Mouse (Mus musculus): ENCODE data around the gene B4galt5. TPM values are rescaled to one million over a fixed set of nuclear protein-coding genes. Genes with fewer than 3 reads are reported as not detected.

The B4galt5 gene
- total RNA-seq, 2 experiments from 2014 or later = 52.4 to 62.5 TPM

- ATAC-seq (ENCODE audit: poor library complexity, severe bottlenecking) = no peak
Measured at GRCm38 (mm10) chr2:167306273-167306594, 42.7 kb downstream of the B4galt5 start.

DNA sequence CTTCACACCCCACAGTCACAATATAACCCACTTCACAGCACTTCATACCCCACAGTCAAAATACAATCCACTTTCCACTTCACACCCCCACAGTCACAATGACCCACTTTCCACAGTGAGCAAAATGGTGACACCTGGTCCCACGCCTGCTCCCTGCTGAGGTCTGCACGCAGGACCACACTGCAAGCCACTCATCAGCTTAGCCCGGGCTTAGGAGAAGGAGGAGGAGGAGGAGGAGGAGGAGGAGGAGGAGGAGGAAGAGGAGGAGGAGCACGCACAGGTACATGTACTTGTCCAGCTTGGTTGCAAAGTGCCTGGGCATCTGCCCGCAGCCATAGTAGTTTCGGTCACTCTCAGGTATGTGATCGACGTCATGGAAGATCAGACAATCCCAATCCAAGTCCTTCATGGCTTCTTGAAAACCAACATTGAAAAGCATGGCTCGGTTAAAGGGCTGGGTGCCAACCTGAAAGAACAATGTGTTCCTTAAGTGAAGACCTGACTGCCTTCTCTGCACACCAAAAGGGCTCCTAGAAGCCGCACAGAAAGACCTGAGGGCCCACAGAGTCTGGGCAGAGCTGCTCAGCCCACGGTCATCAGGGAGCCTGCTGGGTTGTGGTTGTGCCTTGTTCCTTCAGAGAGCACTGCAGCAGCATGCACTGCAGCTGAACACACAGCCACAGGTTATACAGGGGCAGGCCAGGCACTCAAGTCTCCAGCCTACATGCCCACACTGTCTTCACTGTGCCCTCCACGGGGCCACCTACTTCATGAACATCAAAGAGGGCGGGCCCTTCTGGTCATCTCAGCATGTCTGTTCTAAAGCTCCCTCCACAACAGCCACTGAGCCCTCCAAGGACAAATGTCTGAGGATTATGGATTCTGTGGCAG lies 43.4 kb downstream of the B4galt5 start:
- ATAC-seq (ENCODE audit: poor library complexity, severe bottlenecking) = no peak

GRCm38 (mm10) chr2:167304651-167305381 lies 44.2 kb downstream of the B4galt5 start:
- no peak for ATAC-seq (ENCODE audit: poor library complexity, severe bottlenecking)

GRCm38 (mm10) chr2:167303806-167304205 lies 45.2 kb downstream of the B4galt5 start:
- ATAC-seq (ENCODE audit: poor library complexity, severe bottlenecking) = no peak

DNA sequence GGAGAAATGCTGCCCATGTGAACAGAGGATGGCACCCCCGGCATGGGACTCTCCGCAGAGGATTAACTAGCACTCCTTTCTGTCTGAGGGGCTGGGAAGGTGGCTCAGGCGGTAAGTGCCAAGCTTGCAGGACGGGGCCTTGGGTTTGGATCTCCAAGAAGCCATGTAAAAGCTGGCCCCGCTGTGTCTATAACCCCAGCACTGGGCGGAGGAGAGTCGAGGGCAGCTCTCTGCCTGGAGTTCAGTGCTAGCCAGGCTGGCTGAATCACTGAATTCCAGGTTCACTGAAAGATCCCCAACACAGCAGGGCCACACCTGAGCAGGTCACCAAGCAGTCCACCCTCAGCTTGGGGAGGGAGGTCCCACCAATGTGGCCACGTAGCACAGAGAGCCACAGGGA lies 45.8 kb downstream of the B4galt5 start:
- no peak for ATAC-seq (ENCODE audit: poor library complexity, severe bottlenecking)

DNA sequence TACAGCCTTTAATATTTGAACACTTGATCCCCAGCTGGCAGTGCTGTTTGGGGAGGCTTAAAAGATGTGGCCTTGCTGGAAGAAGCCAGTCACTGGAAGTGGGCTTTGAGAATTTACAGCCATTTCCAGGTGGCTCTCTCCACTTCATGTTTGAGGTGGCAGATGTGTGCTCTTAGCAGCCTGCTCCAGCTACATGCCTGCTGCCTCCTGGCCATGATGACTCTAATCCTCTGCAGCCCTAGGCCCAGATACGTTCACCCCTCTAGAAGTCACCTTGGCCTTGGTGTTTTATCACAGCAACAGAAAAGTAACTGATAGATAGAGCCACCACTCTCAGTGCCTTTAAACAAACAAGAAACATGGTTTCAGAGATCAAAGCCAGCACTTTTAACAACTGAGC lies 46.3 kb downstream of the B4galt5 start:
- ATAC-seq (ENCODE audit: poor library complexity, severe bottlenecking) = no peak

DNA sequence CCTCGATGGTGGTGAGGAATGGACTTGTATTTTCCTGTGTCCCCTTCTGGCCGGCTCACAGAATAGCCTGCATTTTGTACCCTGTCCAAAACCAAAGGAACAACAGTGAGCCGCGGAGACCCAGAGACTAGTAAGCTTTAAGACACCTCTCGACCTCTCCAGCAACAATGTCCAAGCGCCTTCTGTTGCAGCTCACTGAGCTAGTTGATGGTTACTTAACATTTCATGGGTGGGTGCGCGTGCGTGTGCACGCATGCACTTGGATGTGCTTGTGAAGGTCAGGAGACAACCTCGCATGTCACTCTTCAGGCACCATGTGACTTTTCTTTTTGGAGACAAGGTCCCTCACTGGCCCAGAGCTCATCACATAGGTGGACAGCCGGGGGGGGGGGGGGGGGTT lies 47.0 kb downstream of the B4galt5 start:
- ATAC-seq (ENCODE audit: poor library complexity, severe bottlenecking) = no peak

DNA sequence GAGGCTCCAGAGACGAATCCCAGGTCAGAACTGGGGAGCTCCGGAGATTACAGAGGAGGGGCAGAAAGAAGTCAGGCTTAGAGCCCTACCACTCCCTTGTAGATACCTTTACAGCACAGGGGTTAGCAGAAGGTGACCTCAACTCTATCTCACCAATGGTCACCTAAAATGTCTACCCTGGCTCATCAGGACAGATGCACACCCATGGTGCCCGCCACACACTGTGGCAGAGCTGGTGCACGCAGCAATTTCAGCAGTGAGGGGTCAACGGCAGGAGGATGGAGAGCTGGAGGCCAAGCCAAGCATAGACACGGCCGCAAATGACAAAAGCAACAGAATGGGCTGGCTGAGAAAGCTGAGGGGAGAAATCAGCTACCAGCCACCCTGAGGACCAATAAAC lies 47.4 kb downstream of the B4galt5 start:
- no peak for ATAC-seq (ENCODE audit: poor library complexity, severe bottlenecking)

- ATAC-seq (ENCODE audit: poor library complexity, severe bottlenecking) = no peak
Measured at GRCm38 (mm10) chr2:167300943-167301497, 48.0 kb downstream of the B4galt5 start.

DNA sequence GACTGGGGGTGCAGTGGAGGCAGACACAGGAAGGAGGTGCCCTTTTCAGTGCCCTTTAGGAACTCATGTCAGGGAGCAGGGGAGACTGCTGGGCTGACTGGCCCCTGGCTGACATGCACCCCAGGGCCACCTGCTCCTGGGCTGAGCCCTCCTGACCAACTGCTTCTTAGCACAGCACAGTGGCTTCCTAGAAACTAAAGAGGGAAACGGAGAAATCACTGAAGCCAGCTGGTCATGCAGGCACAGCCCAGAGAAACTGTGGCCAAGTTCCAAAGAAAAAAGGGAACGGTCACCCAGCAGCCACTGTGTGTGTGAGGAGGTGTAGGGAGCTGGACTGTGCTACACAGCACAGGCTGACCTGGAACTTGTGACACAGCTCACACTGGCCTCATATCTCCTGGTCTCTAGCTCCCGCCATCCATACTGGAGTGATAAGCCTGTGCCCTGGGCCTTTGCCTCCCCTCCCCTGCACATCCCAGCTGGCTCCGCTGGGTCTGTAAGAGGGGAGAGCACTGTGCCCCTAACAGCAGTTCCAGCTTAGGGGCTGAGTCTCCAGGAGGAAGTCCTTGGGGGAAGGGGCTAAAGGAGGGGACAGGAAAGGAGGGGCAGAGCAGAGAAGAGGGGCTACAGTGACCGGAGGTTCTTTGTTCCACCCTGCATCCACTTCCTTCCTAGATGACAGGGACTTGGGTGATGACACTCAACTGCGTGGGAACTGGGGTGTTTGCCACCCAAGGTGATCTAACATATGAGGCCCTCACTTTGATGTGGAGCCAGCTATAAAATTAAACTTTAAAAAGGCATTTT lies 48.9 kb downstream of the B4galt5 start:
- ATAC-seq (ENCODE audit: poor library complexity, severe bottlenecking) = no peak

DNA sequence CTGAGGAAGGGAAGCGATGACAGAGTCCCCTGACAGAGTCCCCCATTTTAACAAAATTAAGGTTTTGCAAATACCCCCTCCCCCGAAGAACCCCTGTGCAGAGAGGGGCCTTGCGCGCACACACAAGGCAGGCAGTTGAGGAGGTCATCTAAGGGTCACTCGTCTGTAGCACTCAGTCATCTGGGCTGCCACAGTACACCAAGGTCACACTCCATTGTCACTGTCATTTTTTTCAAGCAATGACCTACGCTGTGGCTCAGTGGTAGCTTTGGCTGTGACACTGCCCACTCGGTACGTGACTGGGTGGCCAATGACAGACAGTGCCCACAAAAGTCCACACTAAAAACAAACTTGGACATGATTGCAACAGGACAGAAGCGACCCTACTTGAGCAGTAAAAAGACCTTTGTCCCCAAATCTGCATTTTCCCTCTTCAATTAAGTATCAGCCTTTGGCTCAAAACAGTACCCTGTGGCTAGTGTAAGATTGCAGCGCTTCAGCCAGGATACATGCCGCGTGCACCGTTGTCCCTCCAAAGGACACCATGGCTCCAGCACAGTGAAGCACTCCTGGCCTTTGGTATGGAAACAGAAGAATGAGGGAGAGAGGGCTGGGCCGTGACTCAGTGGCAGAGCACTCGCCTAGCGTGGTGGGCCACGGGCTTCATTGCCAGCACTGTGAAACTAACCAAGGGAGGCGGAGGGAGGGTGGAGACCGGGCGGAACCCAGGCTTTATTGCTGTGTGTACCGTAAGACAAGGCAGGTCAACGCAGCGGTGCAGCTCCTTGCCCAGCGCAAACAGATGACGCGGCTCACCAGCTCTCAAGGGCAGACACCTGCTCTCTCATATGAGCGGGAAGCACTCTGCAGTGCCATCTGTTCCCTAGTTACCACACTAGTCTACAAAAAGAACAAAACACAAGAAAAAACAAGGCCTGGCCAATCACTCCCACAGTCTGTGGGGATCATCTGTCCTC lies 50.0 kb downstream of the B4galt5 start:
- ATAC-seq (ENCODE audit: poor library complexity, severe bottlenecking) = no peak

DNA sequence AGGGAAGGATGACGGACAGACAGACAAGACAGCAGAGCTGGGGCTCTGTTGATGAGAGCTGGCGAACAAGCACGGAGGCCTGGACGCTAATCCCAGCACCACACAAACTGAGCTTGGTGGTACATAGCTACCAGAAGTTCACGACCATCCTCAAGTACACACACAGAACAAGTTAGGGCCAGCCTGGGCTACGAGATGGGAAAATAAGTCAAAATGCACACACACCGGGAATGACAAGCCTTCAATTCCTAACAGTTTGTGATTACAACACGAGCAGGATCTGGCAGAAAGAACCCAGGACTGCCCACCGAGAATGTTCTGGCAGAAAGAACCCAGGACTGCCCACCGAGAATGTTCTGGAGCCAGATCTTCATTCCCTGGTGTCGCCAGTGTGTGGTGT lies 51.0 kb downstream of the B4galt5 start:
- no peak for ATAC-seq (ENCODE audit: poor library complexity, severe bottlenecking)

GRCm38 (mm10) chr2:167294926-167295325 lies 54.1 kb downstream of the B4galt5 start:
- no peak for ATAC-seq (ENCODE audit: poor library complexity, severe bottlenecking)

GRCm38 (mm10) chr2:167294216-167294615 lies 54.8 kb downstream of the B4galt5 start:
- no peak for ATAC-seq (ENCODE audit: poor library complexity, severe bottlenecking)

DNA sequence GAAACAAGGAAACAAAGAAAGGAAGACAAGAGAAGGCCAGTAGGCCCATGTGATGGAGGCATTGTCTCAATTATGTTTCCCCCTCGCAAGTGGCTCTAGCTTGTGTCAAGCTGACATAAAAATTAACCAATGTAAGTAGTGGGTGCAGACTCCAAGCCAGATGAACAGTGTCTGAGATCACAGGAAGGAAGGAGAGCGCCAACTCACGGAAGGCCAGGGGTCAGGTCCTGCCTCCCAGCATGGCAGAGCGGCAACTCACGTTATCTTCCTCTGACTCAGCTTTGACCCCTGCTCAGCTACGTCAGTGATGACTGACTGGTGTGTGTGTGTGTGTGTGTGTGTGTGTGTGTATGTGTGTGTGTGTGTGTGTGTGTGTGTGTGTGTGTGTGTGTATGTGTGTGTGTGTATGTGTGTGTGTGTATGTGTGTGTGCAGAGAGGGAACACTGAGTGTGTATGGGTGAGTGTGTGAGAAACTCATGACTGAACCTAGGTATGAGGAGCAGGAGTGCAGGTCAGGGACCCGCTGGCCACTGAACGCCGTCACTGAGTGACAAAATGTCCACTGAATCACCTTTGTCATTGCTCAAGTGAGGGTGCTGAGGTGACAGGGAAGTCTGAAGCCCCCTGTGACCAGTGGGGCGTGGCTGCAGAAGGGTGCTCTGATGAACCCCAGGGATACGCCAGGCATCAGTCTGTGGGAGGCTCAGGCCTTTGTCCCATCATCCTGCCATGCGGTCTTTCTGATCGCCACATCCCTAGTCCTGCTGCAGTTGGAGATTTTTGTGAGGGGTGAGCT lies 55.5 kb downstream of the B4galt5 start:
- ATAC-seq (ENCODE audit: poor library complexity, severe bottlenecking) = no peak

- no peak for ATAC-seq (ENCODE audit: poor library complexity, severe bottlenecking)
Measured at GRCm38 (mm10) chr2:167292854-167293253, 56.1 kb downstream of the B4galt5 start.

DNA sequence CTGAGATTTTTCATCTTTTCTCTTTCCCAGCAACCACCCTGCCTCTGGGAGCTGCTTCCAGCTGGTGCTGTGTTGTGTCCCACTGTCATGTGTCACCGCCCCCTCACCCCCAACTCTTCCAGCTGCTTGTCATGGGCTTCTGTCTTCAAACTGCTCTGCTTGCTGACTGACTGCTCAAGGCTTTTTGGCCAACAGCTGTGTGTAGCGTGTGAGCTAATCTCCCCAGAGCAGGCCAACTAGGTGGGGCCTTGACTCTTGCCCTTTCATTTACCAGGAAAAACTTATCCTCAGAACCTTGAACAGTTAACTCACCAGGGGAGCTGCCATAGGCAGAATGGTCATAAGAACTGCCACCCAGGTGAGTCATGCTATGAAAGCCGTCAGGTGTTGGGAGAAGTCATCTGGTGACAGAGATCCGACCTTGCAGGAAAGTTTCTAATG lies 56.8 kb downstream of the B4galt5 start:
- ATAC-seq (ENCODE audit: poor library complexity, severe bottlenecking) = no peak

DNA sequence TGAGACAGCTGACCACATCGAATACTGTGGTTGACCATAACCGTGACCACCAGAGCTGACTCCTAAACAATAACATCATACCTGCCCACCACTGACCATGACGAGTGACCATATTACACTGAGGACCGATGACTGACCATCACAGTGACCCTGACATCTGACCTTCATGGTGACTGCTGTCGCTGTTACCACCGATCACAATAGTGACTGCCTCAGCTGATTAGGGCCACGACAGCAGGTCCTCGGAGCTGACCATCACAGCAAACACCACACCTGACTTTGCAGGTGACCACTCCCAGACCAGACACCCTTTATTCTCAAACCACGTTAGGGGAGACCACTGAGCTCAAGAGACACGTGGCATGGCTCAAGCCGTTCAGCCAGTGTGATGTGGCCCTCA lies 57.3 kb downstream of the B4galt5 start:
- ATAC-seq (ENCODE audit: poor library complexity, severe bottlenecking) = no peak

- ATAC-seq (ENCODE audit: poor library complexity, severe bottlenecking) = no peak
Measured at GRCm38 (mm10) chr2:167281461-167281860, 67.5 kb downstream of the B4galt5 start.

Measured in megakaryocyte, adult 5-6 weeks (primary cell).